Mouse (Mus musculus) CD4-positive naive resting alpha-beta T cell, adult 57 days (primary cell): ENCODE results near the gene Rae1. TPM values are rescaled to one million over a fixed set of nuclear protein-coding genes. Genes with fewer than 3 reads are reported as not detected.

ENCODE experiments used
- total RNA-seq: library from RNA; stranded (reverse); gene quantifications from one replicate; pipeline ENCODE4 v1.2.4, GENCODE M21; 2023

Rae1 gene
- 104 TPM for total RNA-seq

DNA sequence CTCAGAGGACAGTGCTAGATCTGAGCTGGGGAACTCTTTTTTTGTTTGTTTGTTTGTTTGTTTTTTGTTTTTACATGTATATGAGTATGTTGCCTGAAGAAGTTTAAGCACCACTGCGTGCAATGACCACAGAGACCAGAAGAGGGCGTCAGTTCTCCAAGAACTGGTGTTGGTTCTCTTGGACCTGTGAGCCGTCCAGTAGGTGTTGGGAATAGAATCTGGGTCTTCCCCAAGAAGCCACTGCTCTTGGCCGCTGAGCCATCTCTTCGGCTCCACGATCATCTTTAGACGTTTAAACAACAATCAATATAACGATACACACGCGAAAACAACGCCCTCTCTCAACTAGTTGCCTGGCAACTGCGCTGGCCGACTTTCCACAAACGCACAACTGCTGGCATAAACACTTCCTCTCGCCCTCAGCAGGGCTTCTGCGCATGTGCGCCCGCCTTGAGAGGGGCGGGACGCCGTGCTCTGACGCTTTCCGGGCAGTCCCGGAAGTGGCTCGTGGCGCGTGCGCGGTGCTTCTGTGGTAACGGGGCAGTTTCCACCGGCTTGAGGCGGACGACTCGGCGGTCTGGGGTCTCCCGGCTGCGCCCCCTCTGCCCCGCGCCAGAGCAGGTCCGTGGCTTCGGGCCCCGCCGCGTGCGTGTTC, at the start of gene Rae1:
Rae1 (plus strand) TSS at position 488 of the 655 bp plus-strand sequence.

DNA sequence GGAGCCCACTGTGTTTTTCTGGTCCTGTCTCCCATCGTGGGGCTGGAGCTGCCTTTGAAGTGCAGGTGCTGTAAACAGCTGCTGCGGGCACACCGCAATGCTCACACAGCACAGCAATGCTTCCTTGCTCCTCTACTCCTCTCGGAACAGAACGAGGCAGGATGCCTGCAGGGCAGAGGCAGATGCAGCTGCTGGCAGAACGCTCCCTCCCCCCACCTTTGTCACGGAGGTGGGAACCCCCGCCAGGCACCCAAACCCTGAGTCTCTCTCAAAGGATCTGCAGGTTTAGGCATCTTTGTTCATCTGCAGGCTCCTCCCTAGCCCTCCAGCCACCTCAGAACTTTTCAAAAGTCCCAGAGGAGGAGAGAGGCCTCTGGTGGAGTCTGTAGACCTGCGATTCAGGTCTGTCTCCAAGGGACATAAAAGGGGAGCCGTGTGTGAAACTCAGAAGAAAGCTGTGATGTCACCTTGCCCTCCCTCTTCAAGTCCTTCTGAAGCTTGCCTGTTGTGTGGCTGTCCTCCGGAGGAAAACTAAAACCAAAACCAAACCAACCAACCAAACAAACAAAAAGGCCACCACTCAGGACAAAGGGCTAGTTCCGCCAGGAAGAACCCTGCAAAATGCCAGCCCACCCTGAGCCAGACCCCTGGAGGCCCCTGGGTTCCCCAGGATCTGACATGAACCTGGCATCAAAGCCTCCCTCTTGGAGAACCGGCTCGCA, 22.3 kb upstream of the Rae1 start, which contains the start of gene Spo11:
Spo11 (plus strand) TSS at position 292 of the 722 bp plus-strand sequence.

DNA sequence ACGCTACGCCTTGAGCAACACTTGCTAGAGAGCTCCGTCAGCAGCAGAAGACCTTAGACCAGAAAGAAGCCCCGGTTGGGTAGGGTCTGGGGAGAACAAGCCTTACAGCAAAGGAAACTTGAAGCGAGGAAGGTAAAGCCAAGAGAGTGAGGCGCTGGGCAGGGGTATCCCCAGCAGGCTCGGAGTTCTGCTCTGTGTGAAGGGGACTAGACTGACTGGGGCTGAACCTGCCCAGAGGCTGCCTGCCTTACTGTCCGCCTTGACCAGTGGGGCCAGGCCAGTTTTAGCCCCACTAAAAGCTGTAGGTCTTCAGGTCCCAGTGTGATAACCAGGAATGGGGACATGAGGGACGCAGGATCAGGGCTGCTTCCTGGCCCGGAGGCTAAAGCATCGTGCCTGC, 20.5 kb downstream of the Rae1 start, which contains the start of gene Rbm38:
Rbm38 (plus strand) TSS at position 69 of the 400 bp plus-strand sequence.

Other genes starting within 250 kb of the Rae1 start
- gene Bmp7, start 59.8 kb upstream of the Rae1 start, total RNA-seq: 1.7 TPM
- 2.0 TPM for gene Spo11, start 22.4 kb upstream of the Rae1 start, total RNA-seq
- 313 TPM for gene Rbm38, start 20.4 kb downstream of the Rae1 start, total RNA-seq
- not detected for gene Ctcfl, start 119.4 kb downstream of the Rae1 start, total RNA-seq
- not detected for gene Pck1, start 152.9 kb downstream of the Rae1 start, total RNA-seq
- 78.9 TPM for gene Zbp1, start 218.8 kb downstream of the Rae1 start, total RNA-seq